Mouse (Mus musculus) kidney, adult 2 months (tissue): ENCODE measurements around the gene Itpk1.

ENCODE experiments used
- CTCF ChIP-seq: fragments of 200-500 bp; conservative IDR thresholded peaks from 2 replicates; pipeline ENCODE4 v1.5.1; 2011; ENCODE audit warnings: low read depth, mild to moderate bottlenecking, control low read depth, low read length, moderate library complexity, mixed read lengths; ENCODE audit not compliant: insufficient read depth, insufficient read length
- POLR2A ChIP-seq: fragments of 200-500 bp; IDR thresholded peaks from one replicate; pipeline ENCODE4 v1.6.1; 2011; ENCODE audit warnings: low read depth, low read length, control low read depth

DNA sequence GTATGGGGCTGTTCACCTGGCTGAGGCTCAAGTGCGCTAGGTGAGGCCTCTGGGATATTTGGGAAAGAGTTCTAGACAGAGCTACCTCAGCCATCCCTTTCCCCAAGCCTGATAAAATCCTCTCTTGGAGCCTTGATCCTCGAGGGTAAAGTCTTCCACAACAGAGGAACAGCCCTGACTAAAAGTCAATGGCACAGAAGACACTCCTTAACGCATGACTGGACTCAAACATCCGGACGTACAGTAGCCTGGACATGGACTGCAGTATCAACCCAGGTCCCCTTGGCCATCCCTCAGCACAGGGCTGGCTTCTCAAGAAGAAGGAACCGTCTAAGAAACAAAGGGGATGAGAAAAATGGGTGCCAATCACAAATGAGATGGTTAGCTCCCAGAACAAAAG, 21.3 kb downstream of the Itpk1 start:
- TF ChIP-seq CTCF: no peak
- TF ChIP-seq POLR2A: no peak
